Mouse (Mus musculus): ENCODE data around the gene Calm3.

- TF ChIP-seq EP300 (IDR thresholded peaks at IDR 0.05; ENCODE audit: low read depth) (no peak), CTCF (IDR thresholded peaks at IDR 0.05; ENCODE audit: low read depth) (peak; percentile 92)
Measured at GRCm38 (mm10) chr7:16874190-16874589, 49.7 kb downstream of the Calm3 start.
